Mouse (Mus musculus) CH12F3 (cell line): ENCODE data around the gene Bmpr1a.
"Not testable (repeated sequence)": the region's sequence is repeated elsewhere in the genome, so short reads cannot be mapped to it uniquely, and the experiment has no call there.

Source experiments
- in situ Hi-C: fragments of 300-500 bp; cut with MboI; formaldehyde crosslinking; loops from 2 replicates; pipeline ENCODE4 v1.14.3; 2020; ENCODE audit warnings: low sequenced_read_pairs

The Bmpr1a gene

GRCm38 (mm10) chr14:34453648-34454047 lies 49.5 kb downstream of the Bmpr1a start:
- in situ Hi-C loops, result loop anchor here (10.0 kb wide), 1 partner anchor 101 kb away; no protein-coding TSS in a partner anchor

GRCm38 (mm10) chr14:34451872-34452271 lies 51.3 kb downstream of the Bmpr1a start:
- in situ Hi-C loops, result loop anchor here (10.0 kb wide), 1 partner anchor 103 kb away; no protein-coding TSS in a partner anchor

- in situ Hi-C loops, result loop anchor here (10.0 kb wide), 1 partner anchor 104 kb away; no protein-coding TSS in a partner anchor
These were observed 52.7 kb downstream of the Bmpr1a start for GRCm38 (mm10) chr14:34450451-34450850.

- in situ Hi-C loops, result loop anchor here (10.0 kb wide), 1 partner anchor 105 kb away; no protein-coding TSS in a partner anchor
These were observed 53.3 kb downstream of the Bmpr1a start for GRCm38 (mm10) chr14:34449807-34450206.

GRCm38 (mm10) chr14:34448398-34448797 lies 54.7 kb downstream of the Bmpr1a start:
- in situ Hi-C loops, result no loop called here

- in situ Hi-C loops, result no loop called here
These were observed 55.5 kb downstream of the Bmpr1a start for GRCm38 (mm10) chr14:34447659-34448058.

GRCm38 (mm10) chr14:34446624-34447023 lies 56.5 kb downstream of the Bmpr1a start:
- in situ Hi-C loops, result no loop called here

GRCm38 (mm10) chr14:34445348-34445747 lies 57.8 kb downstream of the Bmpr1a start:
- in situ Hi-C loops, result no loop called here

- in situ Hi-C loops, result no loop called here
These were observed 58.2 kb downstream of the Bmpr1a start for GRCm38 (mm10) chr14:34444924-34445323.

- in situ Hi-C loops, result no loop called here
These were observed 58.8 kb downstream of the Bmpr1a start for GRCm38 (mm10) chr14:34444368-34444767.

GRCm38 (mm10) chr14:34442531-34442930 lies 60.6 kb downstream of the Bmpr1a start:
- in situ Hi-C loops, result no loop called here

GRCm38 (mm10) chr14:34440526-34441066 lies 62.5 kb downstream of the Bmpr1a start:
- in situ Hi-C loops, result no loop called here

- in situ Hi-C loops, result no loop called here
These were observed 74.1 kb downstream of the Bmpr1a start for GRCm38 (mm10) chr14:34429069-34429468.

- in situ Hi-C loops, result no loop called here
These were observed 74.9 kb downstream of the Bmpr1a start for GRCm38 (mm10) chr14:34428274-34428673.

GRCm38 (mm10) chr14:34421078-34421477 lies 82.1 kb downstream of the Bmpr1a start:
- in situ Hi-C loops, result no loop called here

- in situ Hi-C loops, result no loop called here
These were observed 85.6 kb downstream of the Bmpr1a start for GRCm38 (mm10) chr14:34417501-34417900.

GRCm38 (mm10) chr14:34416946-34417345 lies 86.2 kb downstream of the Bmpr1a start:
- in situ Hi-C loops, result not testable (repeated sequence)

- in situ Hi-C loops, result no loop called here
These were observed 90.8 kb downstream of the Bmpr1a start for GRCm38 (mm10) chr14:34412164-34412896.

GRCm38 (mm10) chr14:34410716-34411115 lies 92.4 kb downstream of the Bmpr1a start:
- in situ Hi-C loops, result no loop called here

- in situ Hi-C loops, result no loop called here
These were observed 99.7 kb downstream of the Bmpr1a start for GRCm38 (mm10) chr14:34403424-34403823.

GRCm38 (mm10) chr14:34402871-34403270 lies 100.3 kb downstream of the Bmpr1a start:
- in situ Hi-C loops, result no loop called here

- in situ Hi-C loops, result no loop called here
These were observed 102.0 kb downstream of the Bmpr1a start for GRCm38 (mm10) chr14:34401135-34401534.
